Mouse (Mus musculus) gastrocnemius, postnatal 10 days (tissue): ENCODE measurements around the gene Rps8. TPM values are rescaled to one million over a fixed set of nuclear protein-coding genes. Genes with fewer than 3 reads are reported as not detected.
A peak's percentile ranks its signal among the peaks of the same experiment; 100 is the strongest.

Experiments used
- DNase-seq: peaks from one replicate; pipeline ENCODE4 v3.0.0; 2021; ENCODE audit warnings: mixed read lengths
- total RNA-seq, 2 experiments: library from RNA; stranded (reverse); gene quantifications; 2 replicates each; pipeline ENCODE4 v1.2.3; 2021

Rps8 gene
- total RNA-seq, 2 experiments from 2014 or later: 1,007 to 1,093 TPM

GRCm38 (mm10) chr4:117148815-117149214 lies 7.2 kb downstream of the Rps8 start:
- no peak for DNase-seq

DNA sequence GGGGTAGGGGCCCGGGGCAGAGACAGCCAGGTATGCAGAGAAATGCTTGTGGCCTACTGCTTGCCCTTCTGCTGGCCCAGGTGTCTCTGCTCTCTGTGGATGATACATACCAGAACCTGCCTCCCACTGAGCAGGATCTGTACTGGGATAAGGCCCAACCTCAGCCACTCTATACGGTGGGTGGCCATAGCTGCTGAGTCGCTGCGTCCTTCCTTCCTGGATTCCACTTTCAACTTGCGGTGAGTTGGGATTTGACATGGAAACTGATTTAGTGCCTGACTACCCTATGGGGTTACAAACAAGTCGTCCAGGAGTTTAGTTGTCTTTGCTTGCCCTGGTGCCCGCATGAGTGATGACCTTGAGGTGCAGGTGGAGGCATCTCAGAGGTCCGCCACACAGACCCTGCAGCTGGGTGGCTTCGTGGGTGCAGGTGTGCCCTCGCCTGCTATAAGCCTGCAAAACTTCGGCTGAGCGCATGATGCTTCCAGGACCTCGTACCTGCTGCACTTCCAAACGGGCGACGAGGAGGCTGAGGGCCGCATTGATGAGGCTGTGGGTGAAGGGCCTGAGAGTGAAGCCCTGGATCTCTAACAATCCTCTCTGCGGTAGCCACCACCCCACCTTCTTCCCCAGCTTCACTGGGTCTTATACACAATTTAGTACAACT lies 7.9 kb downstream of the Rps8 start:
- no peak for DNase-seq

- DNase-seq: peak; percentile 93
Observed at GRCm38 (mm10) chr4:117146176-117146575, 9.9 kb downstream of the Rps8 start.

DNA sequence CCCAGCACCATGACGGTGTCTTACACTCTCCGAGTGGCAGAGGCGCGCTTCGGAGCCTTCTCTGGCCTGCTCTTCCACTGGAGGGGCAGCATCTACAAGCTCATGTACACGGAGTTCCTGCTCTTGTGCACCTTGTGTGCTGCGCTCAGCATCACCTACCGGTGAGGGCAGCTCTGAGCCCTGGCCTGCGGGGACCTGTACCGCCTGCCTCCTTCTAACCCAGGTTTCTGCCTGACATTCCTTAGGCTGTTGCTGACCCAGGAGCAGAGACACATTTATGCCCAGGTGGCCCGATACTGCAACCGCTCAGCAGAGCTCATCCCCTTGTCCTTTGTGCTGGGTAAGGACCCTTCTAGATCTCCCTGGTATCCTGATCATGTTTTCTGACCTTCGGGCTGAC lies 10.8 kb downstream of the Rps8 start:
- DNase-seq: no peak

GRCm38 (mm10) chr4:117143023-117143422 lies 13.0 kb downstream of the Rps8 start:
- DNase-seq: no peak

DNA sequence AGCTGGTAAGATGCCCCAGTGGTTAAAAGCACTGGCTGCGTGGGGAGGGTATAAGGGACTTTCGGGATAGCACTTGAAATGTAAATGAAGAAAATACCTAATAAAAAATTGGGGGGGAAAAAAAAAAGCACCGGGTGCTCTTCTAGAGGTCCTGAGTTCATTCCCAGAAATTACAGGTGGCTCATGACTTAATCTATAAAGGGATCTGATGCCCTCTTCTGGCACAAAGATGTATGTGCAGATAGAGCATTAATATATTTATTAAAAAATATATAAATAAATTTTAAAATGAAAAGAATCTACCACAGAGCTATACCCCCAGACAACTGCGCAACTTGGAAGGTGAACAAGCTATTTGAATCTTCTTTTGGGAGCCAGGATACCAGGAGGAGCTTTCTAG lies 15.4 kb downstream of the Rps8 start:
- DNase-seq: no peak

DNA sequence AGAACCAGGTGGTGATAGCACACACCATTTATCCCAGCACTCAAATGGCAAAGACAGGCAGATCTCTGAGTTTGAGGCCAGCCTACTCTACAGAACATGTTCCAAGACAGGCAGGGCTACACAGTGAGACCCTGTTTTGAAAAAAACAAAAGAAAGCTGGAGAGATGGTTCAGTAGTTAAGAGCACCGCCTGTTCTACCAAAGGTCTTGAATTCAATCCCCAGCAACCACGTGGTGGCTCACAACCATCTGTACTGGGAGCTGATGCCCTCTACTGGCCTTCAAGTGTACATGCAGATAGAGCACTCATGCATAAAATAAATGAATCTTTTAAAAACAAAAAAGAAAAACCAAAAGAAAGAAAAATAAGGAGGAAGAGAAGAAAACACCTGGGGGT lies 16.8 kb downstream of the Rps8 start:
- DNase-seq: no peak

DNA sequence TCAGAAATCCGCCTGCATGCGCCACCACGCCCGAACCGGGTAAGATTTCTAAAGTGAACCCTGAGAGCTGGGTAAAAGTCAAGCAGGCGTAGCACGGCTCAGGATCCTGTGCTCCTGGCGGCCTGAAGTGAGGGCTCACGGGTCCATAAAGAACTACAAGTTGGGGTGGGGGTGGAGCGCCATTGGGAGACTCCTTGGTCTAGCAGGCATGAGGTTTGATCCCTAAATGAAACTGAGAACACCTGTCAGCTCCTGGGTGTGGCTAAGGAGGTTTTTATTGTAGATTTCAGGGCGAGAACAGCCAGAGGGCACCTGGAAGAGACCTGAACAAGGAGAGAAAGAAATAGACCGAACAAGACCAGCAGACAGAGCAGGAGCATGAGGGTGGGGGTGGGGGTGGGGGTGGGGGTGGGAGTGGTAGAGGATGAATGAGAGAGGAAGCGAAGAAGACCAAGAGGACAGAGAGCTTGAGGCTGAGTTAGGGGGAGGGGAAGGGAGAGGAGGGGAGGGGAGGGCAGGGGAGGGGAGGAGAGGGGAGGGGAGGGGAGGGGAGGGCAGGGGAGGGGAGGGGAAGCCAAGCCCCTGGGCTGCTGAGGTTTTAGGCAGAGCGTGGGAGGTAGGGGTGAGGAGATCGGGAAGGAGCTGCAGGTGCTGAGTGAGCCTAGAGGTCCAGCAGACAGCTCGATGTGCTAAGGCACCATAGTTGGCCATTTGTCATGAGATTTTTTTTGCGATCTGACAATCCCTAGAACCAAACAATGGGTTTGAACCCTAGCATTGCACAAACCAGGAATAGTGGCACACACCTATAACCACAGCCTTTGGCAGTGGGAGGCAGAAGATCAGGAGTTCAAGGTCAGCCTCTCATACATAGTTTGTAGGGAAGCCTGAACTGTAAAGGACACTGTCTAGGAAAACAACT lies 17.5 kb downstream of the Rps8 start:
- no peak for DNase-seq

GRCm38 (mm10) chr4:117136034-117136433 lies 20.0 kb downstream of the Rps8 start:
- no peak for DNase-seq

DNA sequence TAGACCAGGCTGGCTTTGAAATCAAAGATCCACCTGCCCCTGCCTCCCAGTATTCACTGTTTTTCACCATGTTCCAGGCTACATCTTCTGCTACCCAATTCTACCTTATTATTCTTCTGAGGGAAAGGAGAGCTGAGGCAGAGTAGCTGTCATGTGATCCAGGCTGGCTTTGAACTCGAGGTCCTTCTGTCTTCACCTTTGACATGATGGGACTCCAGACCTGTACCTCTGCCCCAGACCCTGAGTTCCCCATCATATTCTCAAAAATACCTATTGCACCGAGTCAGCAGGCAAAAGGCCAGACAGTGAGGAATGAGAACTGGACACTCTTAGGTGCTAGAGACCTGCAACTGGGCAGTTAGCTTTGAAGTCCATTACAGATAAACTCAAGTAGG lies 21.4 kb downstream of the Rps8 start:
- DNase-seq: no peak

- DNase-seq: peak; percentile 94
Observed at GRCm38 (mm10) chr4:117133817-117134600, 22.0 kb downstream of the Rps8 start, which contains the start of gene Plk3. Plk3 (minus strand) TSS chr4:117133963.

DNA sequence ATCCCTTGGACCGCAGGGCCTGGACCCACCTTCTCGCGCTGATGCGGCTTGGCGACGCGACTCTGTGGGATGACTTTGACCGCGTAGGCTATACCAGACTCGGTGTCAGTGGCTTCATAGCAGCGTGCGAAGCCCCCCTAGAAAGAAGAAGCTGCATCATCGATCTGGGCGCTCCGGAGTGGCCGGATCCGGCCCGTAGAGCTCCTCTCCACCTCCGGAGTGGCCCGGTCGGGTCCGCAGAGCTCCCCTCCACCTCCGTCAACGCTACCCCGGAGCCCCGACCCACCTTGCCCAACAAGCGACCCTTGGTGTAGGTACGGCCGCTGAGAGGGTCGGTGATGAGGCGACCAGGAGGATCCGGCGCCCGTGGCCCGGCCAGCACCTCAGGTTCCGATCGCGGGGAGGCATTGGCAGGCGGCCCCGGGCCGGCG lies 22.7 kb downstream of the Rps8 start:
- no peak for DNase-seq

DNA sequence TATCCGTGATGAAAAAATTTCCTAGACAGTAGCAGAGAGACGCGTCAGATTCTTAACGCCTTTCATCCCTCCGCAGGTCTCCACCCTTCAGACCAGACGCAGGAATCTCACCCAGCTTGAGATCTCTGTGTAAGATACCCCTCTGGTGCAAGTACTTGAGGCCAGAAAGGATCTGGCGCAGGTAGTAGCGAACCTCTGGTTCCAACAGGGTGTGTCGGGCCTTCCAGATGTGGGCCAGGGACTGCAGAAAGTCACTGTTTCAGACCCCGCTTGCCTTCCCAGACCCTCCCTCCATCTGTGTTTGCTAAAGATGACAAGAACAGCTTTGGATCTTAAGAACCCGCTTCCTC lies 23.3 kb downstream of the Rps8 start:
- DNase-seq: no peak

- no peak for DNase-seq
Observed at GRCm38 (mm10) chr4:117131890-117132793, 23.9 kb downstream of the Rps8 start.

- DNase-seq: no peak
Observed at GRCm38 (mm10) chr4:117131198-117131597, 24.8 kb downstream of the Rps8 start.

DNA sequence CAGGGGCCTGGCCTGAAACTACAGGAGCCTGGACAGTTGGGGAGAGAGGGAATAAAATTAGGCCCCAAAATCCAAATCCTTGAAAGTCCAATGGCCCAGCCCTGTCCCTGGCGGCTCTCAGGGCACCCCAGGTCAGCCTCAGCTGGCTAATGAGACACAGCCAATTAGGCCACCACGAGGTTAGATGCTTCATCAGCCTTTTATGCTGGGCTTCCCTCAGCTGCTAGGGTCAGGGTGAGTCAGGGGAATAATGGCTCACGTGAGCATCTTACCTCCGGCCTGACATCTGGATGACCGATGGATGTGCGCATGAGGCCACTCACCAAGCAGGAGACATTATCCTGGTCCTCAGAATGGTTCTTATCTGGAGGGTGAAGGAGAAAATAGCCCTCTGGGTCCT lies 25.3 kb downstream of the Rps8 start:
- DNase-seq: no peak

GRCm38 (mm10) chr4:117127991-117128686 lies 27.9 kb downstream of the Rps8 start:
- DNase-seq: no peak

GRCm38 (mm10) chr4:117126675-117127290 lies 29.3 kb downstream of the Rps8 start, which contains the start of gene Tctex1d4:
Tctex1d4 (plus strand) TSS chr4:117126794.
- no peak for DNase-seq

DNA sequence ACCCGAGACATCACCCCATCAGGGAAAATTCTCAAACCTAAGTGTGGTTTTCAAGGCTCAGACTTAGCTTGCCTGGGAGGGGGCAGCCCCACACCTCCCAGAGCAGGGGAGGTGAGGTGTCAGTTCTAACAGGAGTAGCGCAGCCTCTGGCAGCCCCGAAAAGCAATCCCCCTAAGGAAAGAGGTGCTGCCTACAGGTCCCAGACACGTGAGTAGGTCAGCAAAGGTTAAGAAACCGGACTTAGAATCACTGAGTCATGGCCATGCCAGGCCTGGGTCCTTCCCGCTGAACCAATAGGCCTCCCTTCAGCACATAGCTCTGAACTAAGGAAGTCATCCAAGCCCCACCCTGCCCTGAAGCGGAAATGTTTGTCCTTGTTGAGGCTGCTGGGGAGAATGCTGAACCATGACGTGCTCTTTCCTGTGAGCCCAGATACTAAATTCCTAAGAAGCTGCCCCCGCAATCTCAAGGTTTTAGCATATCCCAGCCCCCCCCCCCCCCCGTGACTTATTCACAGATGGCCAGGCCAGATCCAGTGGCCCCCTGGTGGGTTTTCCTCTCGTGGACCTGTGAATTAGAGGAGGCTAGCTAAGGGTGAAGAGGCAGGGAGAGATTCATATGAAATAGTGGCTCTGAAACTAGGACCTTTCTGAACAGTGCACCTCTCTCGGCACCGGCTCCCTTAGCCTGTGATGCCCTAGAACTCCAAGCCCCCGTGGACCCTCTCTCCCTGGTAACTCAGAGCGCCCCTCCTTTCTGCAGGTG lies 30.0 kb downstream of the Rps8 start:
- DNase-seq: peak; percentile 62
